Mouse (Mus musculus): ENCODE data around the gene Rasa3. TPM values are rescaled to one million over a fixed set of nuclear protein-coding genes. Genes with fewer than 3 reads are reported as not detected.

The Rasa3 gene
- polyA plus RNA-seq, 1 experiment from 2014 or later, result 24.8 TPM

DNA sequence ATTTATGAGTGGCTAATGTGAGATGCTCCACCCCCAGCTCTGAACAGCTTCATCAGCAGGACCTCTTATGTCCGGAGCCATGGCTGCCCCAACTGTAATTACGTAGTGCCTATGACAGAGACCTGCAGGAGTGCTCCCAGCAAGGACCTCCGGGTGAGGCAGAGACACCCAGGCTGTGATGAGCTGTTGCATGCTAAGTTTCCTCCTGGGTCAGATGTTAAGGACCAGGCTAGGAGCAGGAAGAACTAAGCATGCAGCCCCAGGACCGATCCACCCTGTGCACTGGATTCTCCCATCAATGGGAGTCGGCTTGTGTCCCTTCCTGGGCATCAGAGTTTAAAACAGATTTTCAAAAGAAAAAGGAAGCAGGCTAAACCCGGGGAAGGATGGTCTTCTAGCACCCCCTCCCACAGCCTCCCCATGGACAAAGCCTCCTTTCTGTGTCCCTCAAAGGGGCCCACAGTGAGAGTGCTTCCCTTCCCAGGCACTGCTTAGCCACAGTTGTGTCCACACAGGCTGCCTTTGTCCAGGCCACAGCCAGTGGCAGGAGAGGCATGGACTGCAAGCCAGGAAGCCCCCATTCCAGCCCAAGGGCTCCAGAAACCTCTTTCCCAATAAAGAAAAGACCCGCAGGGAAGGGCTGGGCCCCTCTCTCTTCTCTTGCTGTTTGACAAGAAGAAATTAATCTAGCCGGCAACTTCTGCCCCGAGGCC lies 54.2 kb downstream of the Rasa3 start:
- 0 out of 2 replicates have a peak overlapping the region, but pooled peaks have one; percentile 1 for H3K4me3 ChIP-seq
- DNase-seq (ENCODE audit: extremely low spot score, low spot score), result peak; percentile 40

DNA sequence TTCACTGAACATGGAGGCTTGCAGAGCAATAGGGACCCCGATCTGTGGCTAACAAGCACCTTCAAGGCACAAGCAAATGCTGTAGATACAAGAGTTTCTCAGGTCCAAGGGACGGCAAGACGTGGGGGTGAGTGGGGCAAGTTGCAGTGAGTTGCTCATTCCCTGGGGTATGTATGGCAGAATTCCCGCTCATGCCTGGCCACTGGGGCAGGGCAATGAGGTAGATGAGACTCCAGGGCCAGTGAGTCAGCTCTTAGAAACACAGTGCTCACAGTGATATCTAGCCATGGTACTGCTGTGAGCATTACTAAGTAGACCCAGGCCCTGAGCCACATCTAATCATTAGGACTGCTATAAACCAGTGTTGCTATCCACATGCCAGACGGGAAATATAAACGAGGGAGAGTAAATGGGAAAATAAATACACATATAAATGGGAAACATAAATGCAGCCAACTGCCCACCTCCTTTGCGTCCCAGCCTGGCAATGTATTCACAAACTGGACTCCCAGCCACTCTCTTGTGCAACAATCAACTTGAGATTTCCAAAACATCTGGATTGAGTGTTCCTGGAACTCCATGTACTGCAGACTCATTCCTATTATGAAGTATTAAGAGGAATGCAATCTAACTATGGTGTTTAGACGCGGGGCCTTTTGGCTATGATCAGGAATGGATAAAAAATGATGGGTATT lies 57.0 kb downstream of the Rasa3 start:
- no peaks in the 10 kb centered on the region for H3K9me3 ChIP-seq
- no peaks in the 10 kb centered on the region for H3K27me3 ChIP-seq (ENCODE audit: poor library complexity, severe bottlenecking)
- no peaks in the 10 kb centered on the region for H3K36me3 ChIP-seq (replicated peaks)
- 92% methylated on average over 9 of the region's 9 CpGs for WGBS
- H3K27ac ChIP-seq, result no peak overlapping the region
- peaks cover 30% of the 10 kb centered on the region for H3K4me1 ChIP-seq
- no peak overlapping the region for H3K4me3 ChIP-seq
- DNase-seq (ENCODE audit: extremely low spot score, low spot score), result no peak

More for the DNA sequence above, 54.2 kb downstream of the Rasa3 start:
- Histone ChIP-seq H3K36me3 (replicated peaks) (peaks cover 15% of the 10 kb centered on the region), H3K27ac (peak overlapping the region; percentile 82), H3K27me3 (ENCODE audit: poor library complexity, severe bottlenecking) (no peaks in the 10 kb centered on the region), H3K4me1 (peaks cover 32% of the 10 kb centered on the region), H3K9me3 (no peaks in the 10 kb centered on the region; the same call in 1 of the 2 replicates)
- WGBS, result 39% methylated on average over 9 of the region's 9 CpGs

DNA sequence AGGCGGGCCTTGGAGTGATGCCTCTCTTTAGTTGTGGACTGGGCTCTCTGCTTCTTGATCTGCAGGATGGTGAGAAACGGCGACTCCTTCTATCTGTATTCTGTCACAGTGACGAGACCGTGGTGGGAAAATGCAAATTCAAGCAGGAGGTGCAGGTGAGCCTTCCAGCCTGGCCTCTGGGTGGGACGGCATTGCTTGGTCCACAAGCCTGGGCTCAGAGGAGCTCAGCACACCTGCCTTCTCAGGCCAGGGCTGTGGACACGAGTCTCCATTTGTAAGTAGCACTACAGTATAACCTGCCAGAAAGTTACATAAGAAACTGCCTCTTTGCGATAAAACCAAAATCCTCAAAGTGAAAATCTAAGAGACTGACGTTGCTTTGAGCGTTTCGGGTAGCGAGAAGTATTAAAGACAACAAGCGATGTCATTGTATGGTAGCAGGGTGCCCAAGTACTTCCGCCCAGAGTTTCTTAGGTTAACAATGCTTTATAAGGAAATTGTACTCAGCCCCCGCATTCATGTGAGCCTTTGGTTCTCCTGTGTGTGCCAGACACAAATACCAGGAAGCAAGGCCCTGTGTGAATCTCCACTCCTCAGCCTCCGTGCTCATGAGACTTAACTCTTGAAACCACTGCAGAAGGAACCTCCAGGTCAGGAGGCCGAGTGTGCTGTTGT lies 60.4 kb downstream of the Rasa3 start:
- Histone ChIP-seq H3K27ac (no peak overlapping the region), H3K9me3 (no peaks in the 10 kb centered on the region)
- 94% methylated on average over 17 of the region's 17 CpGs for WGBS

GRCm38 (mm10) chr8:13614924-13615391 lies 62.4 kb downstream of the Rasa3 start:
- 60% methylated on average over 10 of the region's 10 CpGs for WGBS
- DNase-seq (ENCODE audit: extremely low spot score, low spot score), result no peak
- no peak overlapping the region for H3K4me3 ChIP-seq
- peaks cover 25% of the 10 kb centered on the region for H3K36me3 ChIP-seq (replicated peaks)
- H3K9me3 ChIP-seq, result no peaks in the 10 kb centered on the region
- peaks cover 5% of the 10 kb centered on the region for H3K4me1 ChIP-seq
- peak overlapping the region; percentile 44; the same call in 1 of the 2 replicates for H3K27ac ChIP-seq
- H3K27me3 ChIP-seq (ENCODE audit: poor library complexity, severe bottlenecking), result no peaks in the 10 kb centered on the region

More for the DNA sequence above, 60.4 kb downstream of the Rasa3 start:
- Histone ChIP-seq H3K27me3 (ENCODE audit: poor library complexity, severe bottlenecking) (no peaks in the 10 kb centered on the region), H3K4me3 (no peak overlapping the region), H3K36me3 (replicated peaks) (peaks cover 23% of the 10 kb centered on the region), H3K4me1 (peaks cover 5% of the 10 kb centered on the region)
- no peak for DNase-seq (ENCODE audit: extremely low spot score, low spot score)

- DNase-seq (ENCODE audit: extremely low spot score, low spot score), result no peak
Measured at GRCm38 (mm10) chr8:13614136-13614535, 63.3 kb downstream of the Rasa3 start.

DNA sequence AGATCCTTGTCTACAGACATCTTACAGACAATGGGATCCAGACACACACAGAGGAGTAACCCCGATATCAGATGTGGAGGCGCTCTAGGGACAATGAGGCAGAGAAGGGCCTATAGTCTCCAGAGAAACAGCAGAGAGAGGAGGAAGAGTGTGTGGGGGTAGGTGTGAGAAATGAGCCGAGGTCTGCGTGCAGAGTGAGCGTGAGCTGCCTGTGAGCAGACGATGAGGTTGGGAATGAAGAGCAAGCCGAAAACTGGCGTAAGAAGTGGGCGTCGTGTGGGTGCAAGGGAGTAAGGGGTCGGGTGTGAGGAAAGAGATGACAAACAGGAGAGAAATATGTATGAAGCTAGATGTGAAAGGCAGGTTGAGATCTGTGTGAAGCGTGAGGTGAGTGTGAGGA lies 65.7 kb downstream of the Rasa3 start:
- peaks cover 5% of the 10 kb centered on the region for H3K4me1 ChIP-seq
- peak overlapping the region; percentile 13; the same call in 1 of the 2 replicates for H3K27ac ChIP-seq
- 91% methylated on average over 12 of the region's 12 CpGs for WGBS
- H3K36me3 ChIP-seq (replicated peaks), result peaks cover 28% of the 10 kb centered on the region
- no peaks in the 10 kb centered on the region for H3K9me3 ChIP-seq
- H3K27me3 ChIP-seq (ENCODE audit: poor library complexity, severe bottlenecking), result no peaks in the 10 kb centered on the region
- DNase-seq (ENCODE audit: extremely low spot score, low spot score), result no peak
- H3K4me3 ChIP-seq, result no peak overlapping the region

More at GRCm38 (mm10) chr8:13614136-13614535, 63.3 kb downstream of the Rasa3 start:
- H3K27me3 ChIP-seq (ENCODE audit: poor library complexity, severe bottlenecking), result no peaks in the 10 kb centered on the region
- H3K27ac ChIP-seq, result no peak overlapping the region
- H3K4me3 ChIP-seq, result no peak overlapping the region
- no peaks in the 10 kb centered on the region for H3K9me3 ChIP-seq
- H3K36me3 ChIP-seq (replicated peaks), result peaks cover 25% of the 10 kb centered on the region
- peaks cover 5% of the 10 kb centered on the region for H3K4me1 ChIP-seq
- WGBS, result 93% methylated on average over 9 of the region's 9 CpGs

- DNase-seq (ENCODE audit: extremely low spot score, low spot score), result no peak
- Histone ChIP-seq H3K9me3 (no peaks in the 10 kb centered on the region), H3K36me3 (replicated peaks) (peaks cover 33% of the 10 kb centered on the region), H3K4me3 (no peak overlapping the region), H3K4me1 (peaks cover 4% of the 10 kb centered on the region), H3K27ac (no peak overlapping the region), H3K27me3 (ENCODE audit: poor library complexity, severe bottlenecking) (no peaks in the 10 kb centered on the region)
- 90% methylated on average over 5 of the region's 5 CpGs for WGBS
Measured at GRCm38 (mm10) chr8:13609971-13610370, 67.4 kb downstream of the Rasa3 start.

- H3K36me3 ChIP-seq (replicated peaks), result peaks cover 34% of the 10 kb centered on the region
- no peaks in the 10 kb centered on the region for H3K9me3 ChIP-seq
- no peak for DNase-seq (ENCODE audit: extremely low spot score, low spot score)
- no peaks in the 10 kb centered on the region for H3K27me3 ChIP-seq (ENCODE audit: poor library complexity, severe bottlenecking)
- H3K4me3 ChIP-seq, result no peak overlapping the region
- WGBS, result 89% methylated on average over 6 of the region's 6 CpGs
- no peaks in the 10 kb centered on the region for H3K4me1 ChIP-seq
- 0 out of 2 replicates have a peak overlapping the region, but pooled peaks have one; percentile 20 for H3K27ac ChIP-seq
Measured at GRCm38 (mm10) chr8:13608946-13609345, 68.5 kb downstream of the Rasa3 start.

DNA sequence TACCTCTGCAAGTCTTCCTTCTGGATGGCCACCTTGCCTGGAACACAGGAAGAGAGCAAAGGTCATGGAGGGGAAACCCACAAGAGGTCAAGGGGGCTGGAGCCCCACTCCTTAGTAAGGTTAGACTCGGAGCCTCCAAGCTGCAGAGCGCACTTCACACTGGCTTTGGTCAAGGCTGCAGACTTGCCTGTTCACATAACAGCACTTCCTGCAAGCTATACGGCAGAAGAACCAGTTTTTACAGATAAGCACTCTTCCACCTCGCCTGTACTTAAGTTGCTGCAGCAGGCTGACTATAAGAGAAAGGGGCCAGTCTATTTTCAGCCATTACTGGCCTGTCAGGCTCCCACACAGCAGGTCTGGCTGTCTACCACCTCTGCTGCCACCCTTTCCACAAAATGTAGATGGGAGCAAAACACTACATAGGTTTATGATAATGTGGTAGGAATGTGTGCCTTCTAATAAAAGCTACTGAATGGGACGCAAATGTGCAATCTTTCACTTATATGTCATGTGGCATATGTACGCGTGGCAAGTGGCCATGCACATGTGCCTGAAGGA lies 71.4 kb downstream of the Rasa3 start:
- no peaks in the 10 kb centered on the region for H3K4me1 ChIP-seq
- H3K27me3 ChIP-seq (ENCODE audit: poor library complexity, severe bottlenecking), result no peaks in the 10 kb centered on the region
- no peaks in the 10 kb centered on the region for H3K9me3 ChIP-seq
- peaks cover 21% of the 10 kb centered on the region for H3K36me3 ChIP-seq (replicated peaks)
- H3K27ac ChIP-seq, result no peak overlapping the region
- DNase-seq (ENCODE audit: extremely low spot score, low spot score), result no peak
- WGBS, result 90% methylated on average over 7 of the region's 7 CpGs
- no peak overlapping the region for H3K4me3 ChIP-seq

GRCm38 (mm10) chr8:13602621-13603020 lies 74.8 kb downstream of the Rasa3 start:
- DNase-seq (ENCODE audit: extremely low spot score, low spot score), result peak; percentile 32
- 55% methylated on average over 8 of the region's 8 CpGs for WGBS
- peaks cover 27% of the 10 kb centered on the region for H3K36me3 ChIP-seq (replicated peaks)
- H3K4me1 ChIP-seq, result no peaks in the 10 kb centered on the region
- H3K27me3 ChIP-seq (ENCODE audit: poor library complexity, severe bottlenecking), result no peaks in the 10 kb centered on the region
- H3K9me3 ChIP-seq, result no peaks in the 10 kb centered on the region
- no peak overlapping the region for H3K4me3 ChIP-seq
- H3K27ac ChIP-seq, result no peak overlapping the region

GRCm38 (mm10) chr8:13601166-13601565 lies 76.2 kb downstream of the Rasa3 start:
- DNase-seq (ENCODE audit: extremely low spot score, low spot score), result no peak
- no peaks in the 10 kb centered on the region for H3K27me3 ChIP-seq (ENCODE audit: poor library complexity, severe bottlenecking)
- WGBS, result 92% methylated on average over 11 of the region's 11 CpGs
- 0 out of 2 replicates have a peak, but pooled peaks cover 1% of the 10 kb centered on the region for H3K9me3 ChIP-seq
- peaks cover 42% of the 10 kb centered on the region for H3K36me3 ChIP-seq (replicated peaks)
- H3K27ac ChIP-seq, result no peak overlapping the region
- no peak overlapping the region for H3K4me3 ChIP-seq
- no peaks in the 10 kb centered on the region for H3K4me1 ChIP-seq

DNA sequence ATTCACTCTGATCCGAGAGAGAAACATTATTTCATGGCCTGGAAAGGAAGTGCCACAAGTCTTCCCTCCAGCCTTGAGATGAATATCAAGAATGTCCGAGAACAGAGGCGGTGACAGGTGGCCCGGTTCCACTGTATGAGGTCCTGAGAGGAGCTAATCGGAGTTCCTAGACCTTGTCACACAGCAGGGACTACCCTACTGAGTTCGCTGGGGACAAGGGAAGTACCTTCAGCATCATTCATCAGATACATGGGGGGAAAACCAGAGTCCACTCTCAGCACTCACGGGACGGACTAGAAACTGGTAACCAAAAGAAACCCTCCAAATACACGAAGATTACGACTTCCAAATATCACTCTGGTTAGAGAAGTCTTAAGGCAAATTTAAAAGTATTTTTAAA lies 76.7 kb downstream of the Rasa3 start:
- H3K4me3 ChIP-seq, result no peak overlapping the region
- peaks cover 46% of the 10 kb centered on the region for H3K36me3 ChIP-seq (replicated peaks)
- no peak for DNase-seq (ENCODE audit: extremely low spot score, low spot score)
- H3K9me3 ChIP-seq, result 0 out of 2 replicates have a peak, but pooled peaks cover 4% of the 10 kb centered on the region
- no peak overlapping the region for H3K27ac ChIP-seq
- WGBS, result 91% methylated on average over 10 of the region's 10 CpGs
- no peaks in the 10 kb centered on the region for H3K27me3 ChIP-seq (ENCODE audit: poor library complexity, severe bottlenecking)
- no peaks in the 10 kb centered on the region for H3K4me1 ChIP-seq
